Mouse (Mus musculus): ENCODE results near the gene 9130019O22Rik.

The 9130019O22Rik gene

DNA sequence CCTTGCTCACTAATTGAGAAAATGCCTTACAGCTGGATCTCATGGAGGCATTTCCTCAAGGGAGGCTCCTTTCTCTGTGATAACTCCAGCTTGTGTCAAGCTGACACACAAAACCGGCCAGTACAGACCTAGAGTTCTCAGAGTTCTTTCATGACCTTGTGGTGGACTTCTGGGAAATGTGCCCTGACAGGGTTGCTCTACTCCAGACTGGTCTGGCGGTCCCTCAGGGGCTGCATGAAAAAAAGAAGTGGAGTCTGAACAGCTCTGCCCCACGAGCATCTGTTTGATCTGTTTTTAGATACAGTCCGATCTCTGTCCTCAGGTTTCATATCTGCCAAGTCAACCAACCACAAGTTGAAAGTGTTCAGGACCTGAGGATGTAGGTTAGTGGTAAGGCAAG lies 49.3 kb downstream of the 9130019O22Rik start:
- DNase-seq = no peak

DNA sequence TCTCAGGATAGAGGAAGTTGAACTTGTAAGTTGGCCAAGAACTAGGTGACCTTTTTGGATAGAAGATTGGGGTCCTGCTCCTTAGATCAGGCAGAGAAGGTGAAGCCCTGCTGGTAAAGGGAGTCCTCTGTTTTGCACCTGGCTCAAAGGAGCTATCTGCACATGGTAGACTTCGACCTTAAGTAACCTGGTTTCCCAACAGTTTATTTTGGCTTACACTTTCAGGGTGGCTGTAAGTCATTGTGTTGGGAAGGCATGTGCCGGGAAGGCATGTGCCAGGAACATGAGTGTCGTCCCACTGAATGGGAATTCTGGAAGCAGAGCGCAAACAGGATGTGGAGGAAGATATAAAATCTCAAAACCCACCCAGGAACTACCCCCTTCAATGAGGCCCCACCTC lies 51.4 kb downstream of the 9130019O22Rik start:
- DNase-seq = no peak

DNA sequence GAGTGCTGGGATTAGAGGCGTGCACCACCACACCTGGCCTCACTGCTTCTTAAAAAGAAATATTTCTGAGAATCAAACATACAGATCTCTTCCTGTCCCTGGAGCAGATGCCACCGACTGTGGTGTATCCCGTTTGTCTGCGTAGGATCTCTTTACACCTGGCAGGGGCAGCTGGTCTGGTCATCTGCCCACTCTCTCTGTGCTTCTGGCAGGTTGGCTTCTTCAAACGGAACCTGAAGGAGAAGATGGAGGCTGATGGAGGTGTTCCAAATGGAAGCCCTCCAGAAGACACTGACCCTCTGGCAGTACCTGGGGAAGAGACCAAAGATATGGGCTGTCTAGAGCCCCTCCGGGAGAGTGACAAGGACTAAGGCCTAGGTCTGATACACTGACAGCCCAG lies 53.7 kb downstream of the 9130019O22Rik start:
- no peak for DNase-seq
